Mouse (Mus musculus) bone marrow macrophage, adult 2 months (primary cell): ENCODE data around the gene Mn1.

Experiments
- CTCF ChIP-seq: IDR thresholded peaks from 2 replicates; pipeline ENCODE4 v1.5.1; 2012; ENCODE audit warnings: low read depth, mild to moderate bottlenecking, low read length, moderate library complexity
- POLR2A ChIP-seq: IDR thresholded peaks from 2 replicates; pipeline ENCODE4 v1.6.1; 2012; ENCODE audit warnings: mild to moderate bottlenecking, low read depth, low read length, borderline replicate concordance

DNA sequence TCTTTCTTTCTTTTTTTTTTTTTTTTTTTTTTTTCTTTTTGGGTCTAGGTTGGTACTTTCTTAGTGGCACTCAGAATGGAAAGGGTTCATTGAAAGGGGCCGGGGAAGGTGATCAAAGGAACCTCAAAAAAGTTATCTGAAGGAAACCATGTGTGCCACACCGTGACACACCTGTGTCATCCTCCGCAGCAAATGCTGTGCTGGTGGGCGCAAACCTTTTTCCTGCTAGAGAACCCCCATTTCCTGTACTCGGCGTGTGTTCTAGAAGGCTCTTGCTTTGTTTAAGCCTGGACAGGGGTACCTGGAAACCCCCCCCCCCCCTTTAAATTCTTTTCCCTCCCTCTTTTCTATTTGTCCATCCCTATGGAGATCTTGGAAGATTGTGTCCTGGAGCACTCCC is 37.7 kb downstream of the Mn1 start:
- TF ChIP-seq CTCF, result no peak
- TF ChIP-seq POLR2A, result no peak
